ENCODE assay signal across 20 mouse cellular contexts in genomic region chr2:128095270-128095669, GRCm38 (mm10). TPM values are rescaled to one million over a fixed set of nuclear protein-coding genes. Genes with fewer than 3 reads are reported as not detected.
DNase-seq lines count a peak whose midpoint lies in the region; ATAC-seq and TF ChIP-seq lines count a peak whose summit lies in the region.
"Had no signal": no experiment of that assay in that cellular context is flagged by ENCODE, and none has a peak within 500 bp of the region (broad histone marks: within the 10 kb centered on the region; RNA-seq: fewer than 3 reads in every experiment).

No protein-coding gene starts in this region.

- no peak overlapping the region for H3K4me2 ChIP-seq in intestine, embryonic 16.5 days (ENCODE audit: low read depth, low read length)
- no peak overlapping the region for H3K4me2 ChIP-seq in kidney, embryonic 15.5 days
- H3K4me2 ChIP-seq: embryonic facial prominence, embryonic 13.5 days; forebrain, embryonic 13.5 days; heart, embryonic 11.5 days; heart, embryonic 15.5 days; hindbrain, embryonic 14.5 days had no signal

- H3K9me3 ChIP-seq in intestine, embryonic 16.5 days (ENCODE audit: control insufficient read depth, low read length) = no peaks in the 10 kb centered on the region
- H3K9me3 ChIP-seq in kidney, embryonic 15.5 days (replicated peaks) = no peaks in the 10 kb centered on the region
- H3K9me3 ChIP-seq: embryonic facial prominence, embryonic 13.5 days; forebrain, embryonic 13.5 days; heart, embryonic 15.5 days; hindbrain, embryonic 10.5 days had no signal

- no peaks in the 10 kb centered on the region for H3K36me3 ChIP-seq in intestine, embryonic 16.5 days (ENCODE audit: control insufficient read depth, insufficient read depth, low read length)
- no peaks in the 10 kb centered on the region for H3K36me3 ChIP-seq in kidney, embryonic 15.5 days
- H3K36me3 ChIP-seq: embryonic facial prominence, embryonic 13.5 days; heart, embryonic 15.5 days; hindbrain, embryonic 10.5 days had no signal

- peak; percentile 71 for ATAC-seq in intestine, embryonic 16.5 days
- no peak for ATAC-seq in kidney, embryonic 15.5 days (replicated peaks; ENCODE audit: low FRiP score)
- ATAC-seq: forebrain, embryonic 13.5 days; forebrain, postnatal 0 days had no signal

- no peak overlapping the region for H3K27ac ChIP-seq in intestine, embryonic 16.5 days (ENCODE audit: low read length)
- H3K27ac ChIP-seq in kidney, embryonic 15.5 days = peak overlapping the region; percentile 49; the same call in 1 of the 2 replicates
- H3K27ac ChIP-seq in gastrocnemius, adult 2 months = no peak overlapping the region
- H3K27ac ChIP-seq: embryonic facial prominence, embryonic 13.5 days; forebrain, embryonic 13.5 days; heart, embryonic 15.5 days; hindbrain, embryonic 14.5 days had no signal

- DNase-seq in kidney, adult 18-20 months = peak; percentile 21
- peak; percentile 56 for DNase-seq in kidney, postnatal 14 days
- no peak for DNase-seq in Muller cell, postnatal 12 days (ENCODE audit: inconsistent ontology term)
- DNase-seq in heart, adult 11 months = no peak
- no peak for DNase-seq in embryo, embryonic 10.5 days (ENCODE audit: low spot score)
- no peak for DNase-seq in gastrocnemius, adult 2 months
- DNase-seq: adrenal gland, adult 8-10 months; cerebellum, adult 11 months; cerebellum, adult 8-10 months; cerebellum, postnatal 14 days; forebrain, postnatal 0 days; gastrocnemius, postnatal 25 days had no signal

- no peak overlapping the region for H3K4me3 ChIP-seq in intestine, embryonic 16.5 days (ENCODE audit: low read length)
- no peak overlapping the region for H3K4me3 ChIP-seq in kidney, embryonic 15.5 days (replicated peaks)
- no peak overlapping the region for H3K4me3 ChIP-seq in gastrocnemius, adult 2 months
- H3K4me3 ChIP-seq: embryonic facial prominence, embryonic 13.5 days; forebrain, embryonic 13.5 days; heart, embryonic 15.5 days; hindbrain, embryonic 10.5 days had no signal

- WGBS in intestine, embryonic 16.5 days = 12% methylated on average over 1 of the region's 1 CpGs
- 17% methylated on average over 1 of the region's 1 CpGs for WGBS in kidney, embryonic 15.5 days

- TF ChIP-seq CTCF in gastrocnemius, adult 2 months (IDR thresholded peaks at IDR 0.05) = no peak

- H3K4me1 ChIP-seq in intestine, embryonic 16.5 days (ENCODE audit: control insufficient read depth, insufficient read depth, low read length) = 0 out of 2 replicates have a peak, but pooled peaks cover 5% of the 10 kb centered on the region
- H3K4me1 ChIP-seq in kidney, embryonic 15.5 days = peaks cover 50% of the 10 kb centered on the region
- H3K4me1 ChIP-seq: embryonic facial prominence, embryonic 13.5 days; heart, embryonic 15.5 days had no signal

- intact Hi-C loops in gastrocnemius, adult 2 months (cut with DNase I) = no loop called here

- no peak overlapping the region for H3K9ac ChIP-seq in intestine, embryonic 16.5 days (ENCODE audit: low read depth, low read length)
- no peak overlapping the region for H3K9ac ChIP-seq in kidney, embryonic 15.5 days
- H3K9ac ChIP-seq: embryonic facial prominence, embryonic 13.5 days; forebrain, embryonic 13.5 days; forebrain, postnatal 0 days; heart, embryonic 15.5 days; hindbrain, embryonic 14.5 days had no signal

- H3K27me3 ChIP-seq in intestine, embryonic 16.5 days (replicated peaks; ENCODE audit: control insufficient read depth, insufficient read depth, low read length) = no peaks in the 10 kb centered on the region
- no peaks in the 10 kb centered on the region for H3K27me3 ChIP-seq in kidney, embryonic 15.5 days
- H3K27me3 ChIP-seq: embryonic facial prominence, embryonic 13.5 days; forebrain, embryonic 13.5 days; heart, embryonic 15.5 days had no signal

RNA-seq across cellular contexts. Expression of gene Bcl2l11, which starts 30.6 kb away (rescaled TPM):
- polyA plus RNA-seq in intestine, embryonic 16.5 days (2015; fragmentation: Nextera tagmentation; extraction: Ambion mirVana) = 10.0 and 10.6 TPM in 2 replicates
- 28.7 and 29.8 TPM in 2 replicates for polyA plus RNA-seq in kidney, embryonic 15.5 days (2015; fragmentation: Nextera tagmentation; extraction: Ambion mirVana)
- 1 to 10 TPM; 5.1 to 9.0 TPM for total RNA-seq in gastrocnemius, adult 2 months (2021)

Comparison
In these comparisons a context has a peak if more than half of its experiments do, and no peak if none do; other contexts are left out.
1. DNase-seq: peak in kidney, adult 18-20 months (single experiment) and kidney, postnatal 14 days (single experiment); none in Muller cell, postnatal 12 days (single experiment), heart, adult 11 months (single experiment), embryo, embryonic 10.5 days (single experiment) and gastrocnemius, adult 2 months (single experiment).